Mouse (Mus musculus) layer of hippocampus, postnatal 14 days (tissue): ENCODE data around the gene Myo19. TPM values are rescaled to one million over a fixed set of nuclear protein-coding genes. Genes with fewer than 3 reads are reported as not detected.

ENCODE experiments used
- DNase-seq, 2 experiments: peaks; one replicate each; pipeline ENCODE4 v3.0.0; 2021 to 2022; ENCODE audit warnings: low spot score in 2 of 2, mixed read lengths in 1 of 2
- total RNA-seq, 2 experiments: library from RNA; stranded (reverse); gene quantifications; 2 replicates each; pipeline ENCODE4 v1.2.3; 2021

The Myo19 gene
- total RNA-seq, 2 experiments from 2014 or later, result 10.1 to 12.2 TPM

- no peak for DNase-seq
These were observed 5.3 kb downstream of the Myo19 start for GRCm38 (mm10) chr11:84885238-84885637.

- DNase-seq, result no peak
These were observed 6.3 kb downstream of the Myo19 start for GRCm38 (mm10) chr11:84886236-84886635.

- DNase-seq, result no peak
These were observed 7.0 kb downstream of the Myo19 start for GRCm38 (mm10) chr11:84886767-84887511.

GRCm38 (mm10) chr11:84888025-84888424, 8.1 kb downstream of the Myo19 start:
- no peak for DNase-seq

- DNase-seq, result no peak
These were observed 9.5 kb downstream of the Myo19 start for GRCm38 (mm10) chr11:84889492-84889891.

GRCm38 (mm10) chr11:84891705-84892104, 11.8 kb downstream of the Myo19 start:
- no peak for DNase-seq

GRCm38 (mm10) chr11:84893113-84893512, 13.2 kb downstream of the Myo19 start:
- DNase-seq, result no peak

GRCm38 (mm10) chr11:84904597-84905144, 24.7 kb downstream of the Myo19 start:
- DNase-seq, result no peak

- DNase-seq, result no peak
These were observed 27.1 kb downstream of the Myo19 start for GRCm38 (mm10) chr11:84907081-84907480.

GRCm38 (mm10) chr11:84908480-84908879, 28.5 kb downstream of the Myo19 start:
- no peak for DNase-seq

- no peak for DNase-seq
These were observed 30.5 kb downstream of the Myo19 start for GRCm38 (mm10) chr11:84910411-84910810.

GRCm38 (mm10) chr11:84914673-84915072, 34.7 kb downstream of the Myo19 start:
- no peak for DNase-seq

GRCm38 (mm10) chr11:84916053-84916702, 36.2 kb downstream of the Myo19 start, which contains the start of gene Znhit3:
Gene Znhit3, minus strand, starts transcription at chr11:84916366.
- DNase-seq, result peak; percentile 83 to 94

- no peak for DNase-seq
These were observed 36.9 kb downstream of the Myo19 start for GRCm38 (mm10) chr11:84916703-84917300.

GRCm38 (mm10) chr11:84918425-84918824, 38.5 kb downstream of the Myo19 start:
- DNase-seq, result peak; percentile 88 to 90

- no peak for DNase-seq
These were observed 39.3 kb downstream of the Myo19 start for GRCm38 (mm10) chr11:84919276-84919675.

- no peak for DNase-seq
These were observed 40.0 kb downstream of the Myo19 start for GRCm38 (mm10) chr11:84919951-84920350.

- no peak for DNase-seq
These were observed 41.0 kb downstream of the Myo19 start for GRCm38 (mm10) chr11:84920981-84921380.

GRCm38 (mm10) chr11:84932261-84932660, 52.3 kb downstream of the Myo19 start:
- DNase-seq, result no peak

GRCm38 (mm10) chr11:84939508-84940053, 59.6 kb downstream of the Myo19 start:
- peak; percentile 66 to 87 for DNase-seq

- DNase-seq, result no peak
These were observed 60.2 kb downstream of the Myo19 start for GRCm38 (mm10) chr11:84940140-84940539.

GRCm38 (mm10) chr11:84943948-84944347, 64.0 kb downstream of the Myo19 start:
- no peak for DNase-seq
